Mouse (Mus musculus) gastrocnemius, postnatal 10 days (tissue): ENCODE measurements around the gene Cdh15. TPM values are rescaled to one million over a fixed set of nuclear protein-coding genes. Genes with fewer than 3 reads are reported as not detected.

Source experiments
- DNase-seq: peaks from one replicate; pipeline ENCODE4 v3.0.0; 2021; ENCODE audit warnings: mixed read lengths
- long read RNA-seq, 2 experiments: library from polyadenylated mRNA; stranded (forward); transcript quantifications; one replicate each; pipeline ENCODE4 v2.0.0; 2021
- total RNA-seq, 2 experiments: library from RNA; stranded (reverse); gene quantifications; 2 replicates each; pipeline ENCODE4 v1.2.3; 2021

Gene Cdh15
- total RNA-seq = 10 to 100 TPM; 29.3 to 36.6 TPM
- long read RNA-seq, experiment 1, transcript Cdh15-201 (14 exons, 3,251 nt) = major isoform, 83 of 97 reads
- long read RNA-seq, experiment 1, partial matches to known transcripts = 8 of 97 reads
- long read RNA-seq, experiment 1, other reads (novel, unspliced or antisense) = 6 of 97 reads
- long read RNA-seq, experiment 2, transcript Cdh15-201 (14 exons, 3,251 nt) = major isoform, 64 of 85 reads
- long read RNA-seq, experiment 2, partial matches to known transcripts = 18 of 85 reads
- long read RNA-seq, experiment 2, other reads (novel, unspliced or antisense) = 3 of 85 reads

DNA sequence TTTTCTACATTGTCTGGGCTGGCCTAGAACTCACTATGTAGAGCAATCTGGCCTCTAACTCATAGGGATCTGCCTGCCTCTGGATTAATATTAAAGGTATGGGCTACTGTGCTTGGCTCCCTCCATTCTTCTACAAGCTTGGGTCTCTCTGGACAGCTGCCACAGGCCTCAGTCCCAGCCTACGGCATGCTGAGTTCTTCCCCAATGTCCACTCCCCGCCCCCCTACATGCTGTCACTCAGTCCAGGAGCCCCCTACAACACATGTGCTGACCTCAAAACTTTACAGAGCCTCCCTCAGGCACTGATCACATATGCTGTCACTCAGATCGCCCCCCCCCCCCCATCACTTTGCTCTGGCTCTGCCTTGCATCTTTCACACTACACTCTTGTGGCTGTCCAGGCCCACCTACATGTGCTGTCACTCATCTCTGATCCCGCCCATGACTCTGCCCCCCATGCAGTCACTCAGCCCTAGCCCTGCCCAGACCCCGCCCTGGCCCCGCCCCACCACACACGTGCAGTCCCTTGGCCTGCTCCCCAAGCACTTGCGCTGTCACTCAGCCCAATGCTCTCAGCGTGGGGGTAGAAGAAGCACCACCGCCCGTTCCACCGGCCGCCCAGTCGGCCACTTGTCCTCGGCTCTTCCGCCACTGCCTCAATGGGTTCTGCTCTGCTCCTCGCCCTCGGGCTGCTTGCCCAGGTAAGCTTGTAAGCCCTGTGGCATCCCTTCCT is at the start of gene Cdh15:
Gene Cdh15 (plus strand): TSS at position 138 of the 733 bp plus-strand sequence.
- DNase-seq = peak; percentile 84

GRCm38 (mm10) chr8:122803906-122804761 is 43.6 kb upstream of the Cdh15 start:
- no peak for DNase-seq

- peak; percentile 54 for DNase-seq
Measured at GRCm38 (mm10) chr8:122805349-122805748, 42.4 kb upstream of the Cdh15 start.

- DNase-seq = no peak
Measured at GRCm38 (mm10) chr8:122806956-122807538, 40.7 kb upstream of the Cdh15 start.

DNA sequence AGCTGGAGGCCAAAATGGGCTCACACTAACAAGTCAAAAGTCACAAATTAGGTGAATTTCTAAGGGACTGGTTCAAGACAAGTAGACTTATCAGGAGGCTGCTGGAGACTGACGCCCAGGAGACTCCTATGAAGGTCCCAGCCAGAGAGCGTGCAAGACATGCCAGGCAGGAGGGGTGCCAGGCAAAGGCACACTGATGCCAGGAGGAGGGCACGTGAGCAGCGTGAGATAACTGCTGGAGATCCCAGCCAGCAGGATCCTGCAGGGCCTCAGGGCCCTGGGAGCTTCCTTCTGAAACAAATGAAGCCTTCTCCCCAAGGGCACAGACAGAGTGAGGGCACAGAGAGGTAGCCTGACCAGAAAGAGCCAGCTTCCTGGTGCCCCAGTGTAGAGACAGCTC is 39.9 kb upstream of the Cdh15 start:
- DNase-seq = peak; percentile 53

GRCm38 (mm10) chr8:122810376-122810775 is 37.4 kb upstream of the Cdh15 start:
- DNase-seq = no peak

GRCm38 (mm10) chr8:122811870-122812494 is 35.8 kb upstream of the Cdh15 start:
- no peak for DNase-seq

DNA sequence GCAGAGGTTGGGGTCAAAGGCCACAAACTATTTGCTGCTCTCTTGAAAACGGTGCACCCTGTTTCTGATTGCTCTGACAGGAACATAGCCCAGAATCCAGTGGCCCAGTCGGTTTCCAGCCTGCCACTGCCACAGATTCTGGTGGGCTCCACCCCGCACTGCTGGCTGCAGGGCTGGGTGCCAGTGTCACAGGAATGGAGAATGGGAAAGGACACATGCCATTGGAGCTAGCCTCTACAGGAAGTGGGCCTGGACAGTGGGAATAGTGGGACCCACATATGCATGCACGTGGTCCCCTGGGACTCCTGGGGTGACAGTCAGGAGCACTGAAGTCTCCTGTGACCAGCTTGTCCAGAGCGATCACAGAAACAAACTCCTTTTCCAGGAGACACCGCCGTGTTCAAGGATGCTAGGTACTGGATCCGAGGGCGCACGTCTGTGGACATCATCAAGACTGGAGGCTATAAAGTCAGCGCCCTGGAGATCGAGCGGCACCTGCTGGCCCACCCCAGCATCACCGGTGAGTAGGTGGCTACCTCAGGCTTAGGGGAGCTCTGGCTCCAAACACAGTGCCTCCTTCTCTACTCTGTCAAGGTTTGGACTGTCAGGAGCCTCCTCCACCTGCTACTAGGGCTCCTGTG is 35.0 kb upstream of the Cdh15 start:
- DNase-seq = no peak

- DNase-seq = no peak
Measured at GRCm38 (mm10) chr8:122814608-122815007, 33.2 kb upstream of the Cdh15 start.

DNA sequence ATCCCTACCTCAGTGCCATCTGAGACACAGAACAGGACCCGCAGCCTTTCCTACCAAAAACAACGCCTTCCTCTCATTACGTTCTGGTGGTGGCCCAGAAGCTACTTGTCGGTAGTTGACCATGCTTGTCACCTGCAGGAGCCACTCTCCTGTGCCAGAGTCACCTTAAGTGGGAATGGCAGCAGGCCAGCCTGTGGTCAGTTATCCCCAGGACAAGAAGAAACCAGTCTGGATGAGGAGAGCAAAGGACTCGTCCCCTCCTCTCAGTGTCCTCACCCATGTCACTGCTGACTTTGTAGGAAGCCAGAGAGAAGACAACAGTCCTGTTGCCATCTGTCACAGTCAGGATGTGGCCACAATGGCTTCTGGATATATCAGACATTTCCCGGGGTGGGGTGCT is 30.8 kb upstream of the Cdh15 start:
- DNase-seq = no peak

GRCm38 (mm10) chr8:122817724-122818496 is 29.9 kb upstream of the Cdh15 start:
- DNase-seq = no peak

GRCm38 (mm10) chr8:122819776-122820175 is 28.0 kb upstream of the Cdh15 start:
- DNase-seq = no peak

DNA sequence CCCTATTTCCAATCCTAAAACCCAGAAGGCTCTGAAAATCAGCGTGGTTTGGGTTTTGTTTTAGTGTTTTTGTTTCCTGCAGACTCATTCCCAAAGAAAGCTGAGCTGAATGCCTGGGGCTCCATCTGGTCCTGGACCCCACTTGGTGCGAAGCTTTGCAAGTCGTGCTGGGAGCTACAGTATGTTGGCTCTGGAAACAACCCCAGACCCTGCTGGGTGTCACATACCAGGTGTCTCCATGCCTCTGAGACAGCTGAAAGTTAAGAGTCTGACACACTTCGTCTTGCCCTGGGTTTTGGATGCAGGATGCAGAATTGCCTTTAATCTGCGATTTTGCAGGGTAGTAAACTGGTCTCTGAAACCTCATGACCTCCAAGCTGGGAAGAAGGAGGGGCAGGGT is 23.2 kb upstream of the Cdh15 start:
- no peak for DNase-seq

DNA sequence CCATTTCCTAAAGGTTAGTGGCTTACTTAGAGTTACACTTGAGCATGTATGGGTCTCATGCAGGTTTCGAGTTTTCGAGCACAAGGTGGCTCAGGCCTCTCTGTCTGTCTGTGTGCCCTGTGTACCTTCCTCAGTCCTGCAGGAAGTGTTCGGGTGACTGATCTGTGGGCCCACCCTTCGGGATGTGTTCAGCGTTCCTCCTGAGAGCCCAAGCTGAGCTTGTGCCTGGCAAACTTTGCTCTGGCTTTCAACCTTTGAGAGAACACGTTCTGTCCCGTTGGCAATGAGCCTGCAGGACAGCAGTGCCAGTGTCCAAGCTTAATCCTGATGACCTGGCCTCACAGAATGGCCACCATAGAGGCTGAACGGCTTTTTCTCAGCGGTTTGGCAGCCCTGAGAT is 22.8 kb upstream of the Cdh15 start:
- no peak for DNase-seq

DNA sequence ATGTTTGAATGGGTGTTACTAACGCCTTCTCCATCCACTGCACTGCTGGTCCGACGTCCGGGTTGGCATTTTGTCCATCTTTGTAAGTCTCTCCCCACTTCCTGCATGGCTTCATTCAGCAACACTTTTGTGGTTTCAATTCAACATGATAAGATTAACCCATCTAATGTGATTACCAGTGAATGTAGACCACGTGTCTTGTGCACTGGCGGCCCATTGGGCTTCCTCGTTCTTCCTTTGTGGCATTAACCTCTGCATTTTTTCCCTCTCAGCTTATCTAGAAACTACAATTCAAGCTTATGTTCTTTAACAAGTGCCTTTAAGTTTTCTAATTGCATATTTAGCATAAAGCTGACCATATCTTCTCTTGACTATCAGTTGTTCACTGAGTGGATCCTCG is 22.4 kb upstream of the Cdh15 start:
- DNase-seq = no peak

DNA sequence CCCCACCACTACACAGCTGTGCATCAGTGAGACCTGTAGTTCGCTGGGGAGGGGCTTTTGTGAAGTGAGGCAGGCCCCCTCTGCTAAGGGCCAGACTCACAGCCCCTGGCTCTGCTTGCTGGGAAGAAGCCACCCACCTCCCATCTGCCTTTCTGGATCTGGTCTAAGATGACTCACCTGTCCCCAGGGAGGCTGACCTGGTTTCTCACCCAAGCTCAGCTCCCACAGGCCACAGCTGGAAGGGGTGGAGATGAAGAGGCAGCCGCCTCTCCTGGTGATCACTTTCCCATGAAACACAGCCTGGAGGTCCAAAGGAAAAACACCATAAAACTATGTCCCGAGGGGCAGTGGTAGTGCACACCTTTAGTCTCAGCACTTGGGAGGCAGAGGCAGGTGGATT is 18.4 kb upstream of the Cdh15 start:
- no peak for DNase-seq

DNA sequence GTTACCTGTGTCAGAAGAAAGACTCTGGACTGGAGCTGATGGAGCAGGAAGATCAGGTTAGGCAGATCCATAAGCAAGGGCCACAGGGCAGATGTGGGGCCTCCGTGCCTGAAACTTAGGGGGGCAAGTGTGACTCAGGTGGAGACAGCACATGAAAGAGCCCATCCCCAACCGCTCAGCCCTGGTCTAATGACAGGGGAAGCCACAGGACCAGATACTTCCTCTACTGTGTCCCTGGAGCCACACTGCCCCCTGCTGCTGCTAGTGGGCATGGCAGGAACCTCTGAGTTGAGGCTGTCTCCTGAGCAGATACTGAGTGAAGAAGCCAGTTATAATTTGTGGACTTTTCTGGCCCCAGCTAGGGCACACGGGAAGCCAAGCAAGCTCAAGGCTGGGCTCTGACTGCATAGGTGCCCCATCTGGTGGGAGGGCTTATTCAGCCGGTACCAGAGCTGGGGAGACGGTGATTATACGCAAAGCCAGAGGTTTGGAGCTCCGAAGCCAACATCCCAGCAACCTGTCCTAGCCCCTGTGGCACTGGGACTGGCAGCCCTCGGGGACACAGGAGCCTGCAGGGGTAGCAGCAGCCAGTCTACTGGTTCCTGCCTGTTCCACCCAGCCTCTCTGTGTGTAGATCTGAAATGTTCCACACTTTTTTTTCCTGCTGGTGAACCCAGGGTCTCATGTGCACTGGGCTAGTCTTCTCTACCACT is 17.3 kb upstream of the Cdh15 start:
- peak; percentile 96 for DNase-seq

- no peak for DNase-seq
Measured at GRCm38 (mm10) chr8:122834416-122834815, 13.3 kb upstream of the Cdh15 start.

- peak; percentile 75 for DNase-seq
Measured at GRCm38 (mm10) chr8:122834971-122835370, 12.8 kb upstream of the Cdh15 start.

DNA sequence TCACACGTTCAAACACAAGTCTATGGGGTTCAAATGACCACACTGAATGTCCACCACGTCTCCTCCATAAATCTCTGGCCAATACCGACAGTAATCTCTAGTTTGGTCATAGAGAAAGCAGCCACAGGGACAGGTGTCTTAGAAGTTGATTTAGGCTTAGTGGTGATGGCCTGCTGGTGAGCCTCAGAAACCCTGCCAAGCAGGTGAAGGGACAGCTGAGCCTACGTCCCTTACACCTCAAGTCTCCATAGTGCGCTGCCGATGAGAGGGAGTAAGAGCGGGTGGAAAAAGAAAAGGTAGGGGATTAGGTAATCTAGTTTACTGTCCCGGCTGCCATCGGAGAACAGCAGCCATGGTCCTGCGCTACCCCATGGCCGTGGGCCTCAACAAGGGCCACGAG is 11.6 kb upstream of the Cdh15 start:
- no peak for DNase-seq
